Mouse (Mus musculus) hindbrain, embryonic 10.5 days (tissue): ENCODE measurements around the gene Defb29. TPM values are rescaled to one million over a fixed set of nuclear protein-coding genes. Genes with fewer than 3 reads are reported as not detected.

ENCODE experiments used
- DNase-seq: peaks from one replicate; pipeline ENCODE4 v3.0.0-alpha.2; 2017; ENCODE audit warnings: low spot score
- H3K27ac ChIP-seq: fragments of 300-500 bp; sonication (generic); 2 replicates; pipeline ENCODE4 v1.5.1; 2016; ENCODE audit warnings: mild to moderate bottlenecking, moderate library complexity
- H3K27me3 ChIP-seq: fragments of 300-500 bp; sonication (generic); 2 replicates; pipeline ENCODE4 v1.6.1; 2016; ENCODE audit warnings: mild to moderate bottlenecking; ENCODE audit not compliant: poor library complexity, insufficient read depth, severe bottlenecking
- H3K36me3 ChIP-seq: fragments of 300-500 bp; sonication (generic); 2 replicates; pipeline ENCODE4 v1.6.1; 2016; ENCODE audit warnings: mild to moderate bottlenecking, moderate library complexity
- H3K4me1 ChIP-seq: fragments of 300-500 bp; sonication (generic); replicated peaks from 2 replicates; pipeline ENCODE4 v1.6.1; 2016; ENCODE audit warnings: mild to moderate bottlenecking
- H3K4me3 ChIP-seq: fragments of 300-500 bp; sonication (generic); 2 replicates; pipeline ENCODE4 v1.5.1; 2016; ENCODE audit warnings: mild to moderate bottlenecking, moderate library complexity
- H3K9me3 ChIP-seq: fragments of 300-500 bp; sonication (generic); 2 replicates; pipeline ENCODE4 v1.6.1; 2016; ENCODE audit warnings: mild to moderate bottlenecking, moderate library complexity
- WGBS: fragments of 180-500 bp; shearing (Covaris S2); methylation state at CpG from one replicate; pipeline ENCODE4 v1.1.7; 2016; 5-methylcytosine and 5-hydroxymethylcytosine counted together
- polyA plus RNA-seq: library from polyadenylated mRNA; unstranded; fragments of >200 nt; fragmentation: Nextera tagmentation; extraction: Ambion mirVana; gene quantifications from 2 replicates; pipeline ENCODE4 v1.2.1, GENCODE M21; 2016

Defb29 gene
- polyA plus RNA-seq, 1 experiment from 2014 or later: not detected

GRCm38 (mm10) chr2:152553774-152554423 is 14.0 kb upstream of the Defb29 start:
- no peaks in the 10 kb centered on the region for H3K9me3 ChIP-seq
- DNase-seq: peak; percentile 73
- no peaks in the 10 kb centered on the region for H3K27me3 ChIP-seq
- H3K4me3 ChIP-seq: no peak overlapping the region
- peaks cover 10% of the 10 kb centered on the region; the same call in 1 of the 2 replicates for H3K4me1 ChIP-seq
- H3K36me3 ChIP-seq: no peaks in the 10 kb centered on the region
- no peak overlapping the region for H3K27ac ChIP-seq
- WGBS: 14% methylated on average over 16 of the region's 16 CpGs

GRCm38 (mm10) chr2:152548124-152548523 is 8.2 kb upstream of the Defb29 start:
- Histone ChIP-seq H3K27ac (no peak overlapping the region), H3K4me3 (no peak overlapping the region), H3K36me3 (no peaks in the 10 kb centered on the region), H3K27me3 (no peaks in the 10 kb centered on the region), H3K4me1 (peaks cover 11% of the 10 kb centered on the region; the same call in 1 of the 2 replicates), H3K9me3 (no peaks in the 10 kb centered on the region)
- WGBS: 84% methylated on average over 5 of the region's 5 CpGs
- no peak for DNase-seq

- Histone ChIP-seq H3K4me3 (no peak overlapping the region), H3K4me1 (peaks cover 11% of the 10 kb centered on the region; the same call in 1 of the 2 replicates), H3K9me3 (0 out of 2 replicates have a peak, but pooled peaks cover 3% of the 10 kb centered on the region), H3K27ac (no peak overlapping the region), H3K36me3 (no peaks in the 10 kb centered on the region), H3K27me3 (no peaks in the 10 kb centered on the region)
- peak; percentile 53 for DNase-seq
- WGBS: 23% methylated on average over 4 of the region's 4 CpGs
Observed at GRCm38 (mm10) chr2:152544691-152545090, 4.8 kb upstream of the Defb29 start.

GRCm38 (mm10) chr2:152543478-152543877 is 3.6 kb upstream of the Defb29 start:
- H3K4me1 ChIP-seq: peaks cover 4% of the 10 kb centered on the region; the same call in 1 of the 2 replicates
- WGBS: 87% methylated on average over 4 of the region's 4 CpGs
- 0 out of 2 replicates have a peak, but pooled peaks cover 3% of the 10 kb centered on the region for H3K9me3 ChIP-seq
- no peaks in the 10 kb centered on the region for H3K36me3 ChIP-seq
- H3K4me3 ChIP-seq: no peak overlapping the region
- DNase-seq: no peak
- H3K27me3 ChIP-seq: no peaks in the 10 kb centered on the region
- H3K27ac ChIP-seq: no peak overlapping the region

GRCm38 (mm10) chr2:152542897-152543296 is 3.0 kb upstream of the Defb29 start:
- DNase-seq: no peak
- no peak overlapping the region for H3K27ac ChIP-seq
- no peaks in the 10 kb centered on the region for H3K27me3 ChIP-seq
- no peak overlapping the region for H3K4me3 ChIP-seq
- WGBS: 75% methylated on average over 2 of the region's 2 CpGs
- H3K36me3 ChIP-seq: no peaks in the 10 kb centered on the region
- 0 out of 2 replicates have a peak, but pooled peaks cover 3% of the 10 kb centered on the region for H3K9me3 ChIP-seq
- H3K4me1 ChIP-seq: peaks cover 3% of the 10 kb centered on the region; the same call in 1 of the 2 replicates

GRCm38 (mm10) chr2:152541979-152542378 is 2.1 kb upstream of the Defb29 start:
- no peak overlapping the region for H3K27ac ChIP-seq
- H3K4me1 ChIP-seq: no peaks in the 10 kb centered on the region
- no peak overlapping the region for H3K4me3 ChIP-seq
- H3K9me3 ChIP-seq: 0 out of 2 replicates have a peak, but pooled peaks cover 3% of the 10 kb centered on the region
- no peaks in the 10 kb centered on the region for H3K36me3 ChIP-seq
- DNase-seq: no peak
- H3K27me3 ChIP-seq: no peaks in the 10 kb centered on the region
- WGBS: 89% methylated on average over 9 of the region's 9 CpGs

GRCm38 (mm10) chr2:152517981-152518380 is 21.9 kb downstream of the Defb29 start, which contains the start of gene Defb28:
Defb28 (plus strand) TSS chr2:152518255.
- 78% methylated on average over 4 of the region's 4 CpGs for WGBS
- DNase-seq: no peak
- H3K4me3 ChIP-seq: no peak within 1 kb of the TSS
- H3K27me3 ChIP-seq: no peaks in the 10 kb centered on the region
- no peaks in the 10 kb centered on the region for H3K4me1 ChIP-seq
- H3K36me3 ChIP-seq: no peaks in the 10 kb centered on the region
- H3K9me3 ChIP-seq: no peaks in the 10 kb centered on the region
- no peak within 1 kb of the TSS for H3K27ac ChIP-seq

- no peak for DNase-seq
- H3K4me3 ChIP-seq: no peak overlapping the region
- no peaks in the 10 kb centered on the region for H3K27me3 ChIP-seq
- H3K4me1 ChIP-seq: no peaks in the 10 kb centered on the region
- no peak overlapping the region for H3K27ac ChIP-seq
- 81% methylated on average over 4 of the region's 4 CpGs for WGBS
- H3K9me3 ChIP-seq: no peaks in the 10 kb centered on the region
- H3K36me3 ChIP-seq: no peaks in the 10 kb centered on the region
Observed at GRCm38 (mm10) chr2:152516084-152516483, 23.8 kb downstream of the Defb29 start.

GRCm38 (mm10) chr2:152511592-152511991 is 28.3 kb downstream of the Defb29 start, which contains the start of gene Defb26:
Defb26 (minus strand) TSS chr2:152511692.
- no peak for DNase-seq
- WGBS: 56% methylated on average over 1 of the region's 1 CpGs
- no peak within 1 kb of the TSS for H3K27ac ChIP-seq
- no peaks in the 10 kb centered on the region for H3K36me3 ChIP-seq
- no peaks in the 10 kb centered on the region for H3K9me3 ChIP-seq
- H3K27me3 ChIP-seq: no peaks in the 10 kb centered on the region
- H3K4me3 ChIP-seq: no peak within 1 kb of the TSS
- no peaks in the 10 kb centered on the region for H3K4me1 ChIP-seq

- Histone ChIP-seq H3K27ac (no peak overlapping the region), H3K9me3 (no peaks in the 10 kb centered on the region), H3K4me3 (no peak overlapping the region), H3K27me3 (no peaks in the 10 kb centered on the region), H3K36me3 (no peaks in the 10 kb centered on the region), H3K4me1 (no peaks in the 10 kb centered on the region)
- 83% methylated on average over 2 of the region's 2 CpGs for WGBS
- DNase-seq: no peak
Observed at GRCm38 (mm10) chr2:152503950-152504349, 35.9 kb downstream of the Defb29 start.

- no peak for DNase-seq
- Histone ChIP-seq H3K27ac (no peak overlapping the region), H3K4me3 (no peak overlapping the region), H3K4me1 (no peaks in the 10 kb centered on the region), H3K27me3 (no peaks in the 10 kb centered on the region), H3K9me3 (no peaks in the 10 kb centered on the region), H3K36me3 (no peaks in the 10 kb centered on the region)
- 78% methylated on average over 6 of the region's 6 CpGs for WGBS
Observed at GRCm38 (mm10) chr2:152500863-152501229, 39.1 kb downstream of the Defb29 start.

- Histone ChIP-seq H3K9me3 (no peaks in the 10 kb centered on the region), H3K27me3 (no peaks in the 10 kb centered on the region), H3K4me3 (no peak overlapping the region), H3K27ac (no peak overlapping the region), H3K4me1 (no peaks in the 10 kb centered on the region), H3K36me3 (no peaks in the 10 kb centered on the region)
- no peak for DNase-seq
- WGBS: 78% methylated on average over 7 of the region's 7 CpGs
Observed at GRCm38 (mm10) chr2:152500204-152500862, 39.6 kb downstream of the Defb29 start.

- no peaks in the 10 kb centered on the region for H3K9me3 ChIP-seq
- no peak overlapping the region for H3K4me3 ChIP-seq
- H3K27me3 ChIP-seq: no peaks in the 10 kb centered on the region
- 89% methylated on average over 6 of the region's 6 CpGs for WGBS
- DNase-seq: no peak
- H3K27ac ChIP-seq: no peak overlapping the region
- H3K4me1 ChIP-seq: no peaks in the 10 kb centered on the region
- no peaks in the 10 kb centered on the region for H3K36me3 ChIP-seq
Observed at GRCm38 (mm10) chr2:152498020-152498419, 41.9 kb downstream of the Defb29 start.
